Mouse (Mus musculus): ENCODE measurements around the gene Arhgef26.
A peak's percentile ranks its signal among the peaks of the same experiment; 100 is the strongest.

Arhgef26 gene

GRCm38 (mm10) chr3:62338044-62338443 is at the start of gene Arhgef26:
Arhgef26 (plus strand) TSS chr3:62338344.
- no peak for DNase-seq

- DNase-seq, result no peak
Observed at GRCm38 (mm10) chr3:62310493-62310892, 27.7 kb upstream of the Arhgef26 start.

- DNase-seq, result no peak
Observed at GRCm38 (mm10) chr3:62311224-62311623, 26.9 kb upstream of the Arhgef26 start.

GRCm38 (mm10) chr3:62324708-62325107 is 13.4 kb upstream of the Arhgef26 start:
- no peak for DNase-seq

GRCm38 (mm10) chr3:62327903-62328302 is 10.2 kb upstream of the Arhgef26 start:
- DNase-seq, result no peak

GRCm38 (mm10) chr3:62338461-62338853 is 313 bp downstream of the Arhgef26 start:
- no peak for DNase-seq

- peak; percentile 83 to 90 for DNase-seq
Observed at GRCm38 (mm10) chr3:62338854-62339515, 841 bp downstream of the Arhgef26 start.

- DNase-seq, result peak; percentile 72 to 81
Observed at GRCm38 (mm10) chr3:62339516-62340051, 1.4 kb downstream of the Arhgef26 start.

GRCm38 (mm10) chr3:62340154-62340760 is 2.1 kb downstream of the Arhgef26 start:
- no peak for DNase-seq

GRCm38 (mm10) chr3:62340861-62341260 is 2.7 kb downstream of the Arhgef26 start:
- peak in 1 of 2 experiments; percentile 8 for DNase-seq

- DNase-seq, result no peak
Observed at GRCm38 (mm10) chr3:62341496-62342205, 3.5 kb downstream of the Arhgef26 start.

GRCm38 (mm10) chr3:62348514-62349217 is 10.5 kb downstream of the Arhgef26 start:
- DNase-seq, result no peak

- DNase-seq, result no peak
Observed at GRCm38 (mm10) chr3:62349218-62349897, 11.2 kb downstream of the Arhgef26 start.

- no peak for DNase-seq
Observed at GRCm38 (mm10) chr3:62352071-62352470, 13.9 kb downstream of the Arhgef26 start.

GRCm38 (mm10) chr3:62352876-62353275 is 14.7 kb downstream of the Arhgef26 start:
- DNase-seq, result no peak

- DNase-seq, result no peak
Observed at GRCm38 (mm10) chr3:62367882-62368281, 29.7 kb downstream of the Arhgef26 start.

GRCm38 (mm10) chr3:62372841-62373240 is 34.7 kb downstream of the Arhgef26 start:
- DNase-seq, result no peak

- DNase-seq, result peak in 1 of 2 experiments; percentile 25
Observed at GRCm38 (mm10) chr3:62374346-62374745, 36.2 kb downstream of the Arhgef26 start.

GRCm38 (mm10) chr3:62374831-62375230 is 36.7 kb downstream of the Arhgef26 start:
- DNase-seq, result peak; percentile 56 to 70

- DNase-seq, result no peak
Observed at GRCm38 (mm10) chr3:62376719-62377118, 38.6 kb downstream of the Arhgef26 start.

GRCm38 (mm10) chr3:62379946-62380345 is 41.8 kb downstream of the Arhgef26 start:
- no peak for DNase-seq

GRCm38 (mm10) chr3:62380420-62380819 is 42.3 kb downstream of the Arhgef26 start:
- no peak for DNase-seq

All from kidney, postnatal 4 days (tissue).